Mouse (Mus musculus) hindbrain, postnatal 0 days (tissue): ENCODE measurements at regions not wholly inside any gene's neighbourhood (a gene's known extent, or its start where the extent isn't known, plus 50 kb on each side); places are given as distances from the start of the nearest gene placed in this dataset.
A peak's percentile ranks its signal among the peaks of the same experiment; 100 is the strongest.

Experiments used
- ATAC-seq: fragments of 200-750 bp; cut with Nextera tagmentation; 2 replicates; pipeline ENCODE4 v1.8.0; 2017; ENCODE audit warnings: mild to moderate bottlenecking, moderate TSS enrichment, moderate library complexity
- DNase-seq: peaks from one replicate; pipeline ENCODE4 v3.0.0-alpha.2; 2015; ENCODE audit warnings: low spot score
- H3K27ac ChIP-seq: fragments of 300-500 bp; sonication (generic); 2 replicates; pipeline ENCODE4 v1.5.1; 2014; ENCODE audit warnings: mild to moderate bottlenecking
- H3K27me3 ChIP-seq: fragments of 300-500 bp; sonication (generic); 2 replicates; pipeline ENCODE4 v1.6.1; 2014; ENCODE audit warnings: low read length, mixed read lengths; ENCODE audit not compliant: insufficient read depth
- H3K36me3 ChIP-seq: fragments of 300-500 bp; sonication (generic); 2 replicates; pipeline ENCODE4 v1.6.1; 2014; ENCODE audit warnings: low read length, mixed read lengths; ENCODE audit not compliant: insufficient read depth
- H3K4me1 ChIP-seq: fragments of 300-500 bp; sonication (generic); 2 replicates; pipeline ENCODE4 v1.6.1; 2014; ENCODE audit warnings: antibody characterized with exemption, low read length, mixed read lengths; ENCODE audit not compliant: insufficient read depth
- H3K4me2 ChIP-seq: fragments of 300-500 bp; sonication (generic); 2 replicates; pipeline ENCODE4 v1.6.1; 2014; ENCODE audit warnings: low read depth, mild to moderate bottlenecking, low read length, moderate library complexity, mixed read lengths
- H3K4me3 ChIP-seq: fragments of 300-500 bp; sonication (generic); 2 replicates; pipeline ENCODE4 v1.5.1; 2014; ENCODE audit warnings: low read length
- H3K9ac ChIP-seq: fragments of 300-500 bp; sonication (generic); replicated peaks from 2 replicates; pipeline ENCODE4 v1.6.1; 2014; ENCODE audit warnings: mild to moderate bottlenecking, low read length, moderate library complexity, mixed read lengths
- H3K9me3 ChIP-seq: fragments of 300-500 bp; sonication (generic); 2 replicates; pipeline ENCODE4 v1.6.1; 2016; ENCODE audit warnings: low read length, mixed read lengths
- CTCF ChIP-seq: IDR thresholded peaks from 2 replicates; pipeline ENCODE4 v1.5.1; 2016; ENCODE audit warnings: antibody characterized with exemption, control low read depth, low read depth
- WGBS: fragments of 180-500 bp; shearing (Covaris S2); extraction: QIAGEN DNeasy Blood & Tissue Kit; methylation state at CpG from one replicate; pipeline ENCODE4 v1.1.7; 2014; 5-methylcytosine and 5-hydroxymethylcytosine counted together

GRCm38 (mm10) chr9:33238190-33238589 is 602.2 kb downstream of the Ets1 start:
- Histone ChIP-seq H3K4me2 (no peak overlapping the region), H3K4me1 (no peaks in the 10 kb centered on the region), H3K36me3 (no peaks in the 10 kb centered on the region), H3K27me3 (no peaks in the 10 kb centered on the region), H3K9me3 (no peaks in the 10 kb centered on the region), H3K4me3 (no peak overlapping the region), H3K9ac (no peak overlapping the region), H3K27ac (no peak overlapping the region)
- DNase-seq (no peak), ATAC-seq (no peak)
- TF ChIP-seq CTCF = no peak
- 75% methylated on average over 2 of the region's 2 CpGs for WGBS

GRCm38 (mm10) chr9:33238846-33239245 is 602.8 kb downstream of the Ets1 start:
- 86% methylated on average over 2 of the region's 2 CpGs for WGBS
- ATAC-seq (no peak), DNase-seq (no peak)
- no peaks in the 10 kb centered on the region for H3K4me1 ChIP-seq
- TF ChIP-seq CTCF = no peak
- no peak overlapping the region for H3K9ac ChIP-seq
- H3K4me3 ChIP-seq = no peak overlapping the region
- no peaks in the 10 kb centered on the region for H3K9me3 ChIP-seq
- H3K36me3 ChIP-seq = no peaks in the 10 kb centered on the region
- H3K27ac ChIP-seq = no peak overlapping the region
- H3K4me2 ChIP-seq = no peak overlapping the region
- H3K27me3 ChIP-seq = no peaks in the 10 kb centered on the region

DNA sequence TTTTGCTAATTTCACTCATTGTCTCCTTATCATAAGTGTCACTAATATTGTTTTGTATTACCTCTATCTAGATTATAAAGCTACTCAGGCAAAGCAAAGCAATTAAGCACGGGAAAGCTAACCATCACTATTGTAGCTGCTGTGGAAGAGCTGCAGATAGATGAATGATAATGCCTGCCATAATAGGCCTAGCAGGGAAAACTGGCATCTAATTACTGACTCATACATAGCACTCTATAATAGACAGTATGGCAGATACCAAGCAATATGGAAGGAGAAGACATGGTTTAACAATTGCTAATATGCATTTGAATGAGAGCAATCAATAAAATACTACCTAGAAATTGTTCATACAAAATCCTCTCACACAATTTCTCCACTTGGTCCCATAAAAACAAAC is 604.5 kb downstream of the Ets1 start:
- Histone ChIP-seq H3K27me3 (no peaks in the 10 kb centered on the region), H3K9ac (no peak overlapping the region), H3K4me3 (no peak overlapping the region), H3K9me3 (no peaks in the 10 kb centered on the region), H3K4me2 (no peak overlapping the region), H3K27ac (no peak overlapping the region), H3K4me1 (no peaks in the 10 kb centered on the region), H3K36me3 (no peaks in the 10 kb centered on the region)
- ATAC-seq (no peak), DNase-seq (no peak)
- 38% methylated on average over 1 of the region's 1 CpGs for WGBS
- no peak for TF ChIP-seq CTCF

DNA sequence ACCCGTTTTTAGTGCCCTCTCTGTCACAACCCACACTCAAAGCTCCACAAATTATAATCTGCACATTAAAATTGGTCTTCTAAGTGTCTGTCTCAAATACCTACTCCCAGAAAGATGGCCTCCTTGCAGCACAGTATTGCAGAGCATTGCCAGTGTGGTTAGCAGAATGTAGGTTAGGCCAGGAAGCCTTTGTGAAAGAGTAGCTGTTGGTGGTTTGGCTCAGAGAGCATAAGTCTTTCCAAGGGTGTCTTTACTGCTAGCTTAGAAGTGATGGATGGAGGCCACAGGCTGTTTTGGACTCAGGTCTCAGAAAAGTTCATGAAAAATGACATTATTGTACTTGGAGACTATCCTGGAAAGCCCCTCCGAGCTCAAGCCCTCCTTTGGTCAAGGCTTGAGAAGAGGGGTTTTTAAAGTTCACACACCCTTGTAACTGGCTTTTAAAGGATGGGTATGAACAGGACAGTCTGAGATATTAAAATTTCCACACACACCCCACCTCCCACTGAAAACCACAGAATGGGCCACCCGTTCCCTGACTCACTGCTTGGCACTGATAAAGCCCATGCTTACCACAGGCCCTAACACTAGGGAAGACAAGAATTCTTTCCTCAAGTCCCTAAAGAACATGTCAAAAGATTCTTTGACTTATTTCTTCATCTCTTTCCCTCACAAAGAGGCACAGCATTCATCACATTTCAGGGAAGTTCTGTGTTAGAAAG is 605.1 kb downstream of the Ets1 start:
- ATAC-seq (no peak), DNase-seq (no peak)
- TF ChIP-seq CTCF = no peak
- no peaks in the 10 kb centered on the region for H3K9me3 ChIP-seq
- no peaks in the 10 kb centered on the region for H3K4me1 ChIP-seq
- H3K27me3 ChIP-seq = no peaks in the 10 kb centered on the region
- WGBS = 79% methylated on average over 3 of the region's 3 CpGs
- H3K27ac ChIP-seq = no peak overlapping the region
- H3K9ac ChIP-seq = no peak overlapping the region
- no peak overlapping the region for H3K4me2 ChIP-seq
- no peaks in the 10 kb centered on the region for H3K36me3 ChIP-seq
- no peak overlapping the region for H3K4me3 ChIP-seq

DNA sequence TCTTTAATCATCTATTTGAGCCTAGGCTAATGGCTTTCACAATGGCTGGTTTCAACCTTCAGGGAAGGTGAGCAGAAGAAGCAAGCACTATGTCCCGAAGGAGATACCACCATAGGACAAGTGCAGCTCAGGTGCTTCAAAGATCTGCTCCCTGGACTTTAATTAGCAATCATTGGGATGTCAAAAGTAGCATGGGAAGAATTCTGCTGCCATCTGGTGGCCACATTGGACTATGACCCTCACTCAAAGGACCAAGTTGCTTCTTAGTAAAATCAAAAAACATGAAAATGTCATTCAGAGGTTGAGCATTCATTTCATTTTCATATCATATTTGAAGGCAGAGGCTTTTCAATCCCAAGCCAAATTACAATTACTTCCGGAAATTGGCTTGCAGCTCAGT is 610.9 kb downstream of the Ets1 start:
- peak; percentile 90 for TF ChIP-seq CTCF
- no peak for ATAC-seq
- H3K9me3 ChIP-seq = no peaks in the 10 kb centered on the region; the same call in 1 of the 2 replicates

GRCm38 (mm10) chr9:33258241-33258640 is 622.2 kb downstream of the Ets1 start:
- WGBS = 48% methylated on average over 6 of the region's 6 CpGs
- no peak for TF ChIP-seq CTCF
- DNase-seq (no peak), ATAC-seq (no peak)
- H3K36me3 ChIP-seq = no peaks in the 10 kb centered on the region
- no peaks in the 10 kb centered on the region for H3K4me1 ChIP-seq
- no peak overlapping the region for H3K4me3 ChIP-seq
- no peak overlapping the region for H3K4me2 ChIP-seq
- no peak overlapping the region for H3K9ac ChIP-seq
- no peaks in the 10 kb centered on the region for H3K9me3 ChIP-seq
- no peaks in the 10 kb centered on the region for H3K27me3 ChIP-seq
- no peak overlapping the region for H3K27ac ChIP-seq

More for the DNA sequence above, 610.9 kb downstream of the Ets1 start:
- Histone ChIP-seq H3K27me3 (no peaks in the 10 kb centered on the region), H3K4me2 (no peak overlapping the region), H3K27ac (no peak overlapping the region), H3K36me3 (no peaks in the 10 kb centered on the region), H3K9ac (no peak overlapping the region), H3K4me1 (no peaks in the 10 kb centered on the region), H3K4me3 (no peak overlapping the region)
- peak; percentile 80 for DNase-seq
- WGBS = 23% methylated on average over 2 of the region's 2 CpGs

DNA sequence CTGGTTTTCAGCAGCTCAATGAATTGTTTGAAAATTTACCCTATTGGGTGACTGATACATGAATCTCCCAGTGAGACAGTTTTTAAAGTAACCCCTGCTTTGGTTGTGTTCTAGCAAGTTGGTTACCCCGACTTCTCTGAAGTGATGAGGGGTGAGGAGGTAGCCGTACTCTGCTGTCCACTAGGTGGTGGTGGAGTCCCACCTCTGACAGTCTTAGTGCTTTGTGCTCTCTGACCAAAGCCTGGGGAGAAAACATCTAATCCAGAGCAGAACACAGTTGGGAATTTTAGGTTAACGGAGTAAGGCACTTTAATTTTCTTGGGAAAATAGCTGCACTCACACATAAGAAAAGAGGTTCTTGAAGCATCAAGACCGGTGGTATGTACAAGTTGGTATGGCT is 624.1 kb downstream of the Ets1 start:
- Histone ChIP-seq H3K4me1 (no peaks in the 10 kb centered on the region), H3K4me2 (no peak overlapping the region), H3K4me3 (no peak overlapping the region), H3K27me3 (no peaks in the 10 kb centered on the region), H3K9ac (no peak overlapping the region), H3K27ac (no peak overlapping the region), H3K36me3 (no peaks in the 10 kb centered on the region), H3K9me3 (no peaks in the 10 kb centered on the region)
- ATAC-seq (peak; percentile 82), DNase-seq (peak; percentile 83)
- TF ChIP-seq CTCF = peak; percentile 93
- WGBS = 27% methylated on average over 4 of the region's 4 CpGs
